Mouse (Mus musculus) ovary, adult 18-20 months (tissue): ENCODE results near the gene Col25a1.

Experiments
- DNase-seq: peaks from one replicate; pipeline ENCODE4 v3.0.0; 2022; ENCODE audit warnings: low spot score, mixed read lengths

Col25a1 gene

GRCm38 (mm10) chr3:130576683-130577082 lies 445.4 kb downstream of the Col25a1 start:
- no peak for DNase-seq

GRCm38 (mm10) chr3:130579501-130579900 lies 448.2 kb downstream of the Col25a1 start:
- no peak for DNase-seq

GRCm38 (mm10) chr3:130581577-130581976 lies 450.3 kb downstream of the Col25a1 start:
- DNase-seq = no peak

- no peak for DNase-seq
Measured at GRCm38 (mm10) chr3:130582903-130583664, 451.8 kb downstream of the Col25a1 start.

GRCm38 (mm10) chr3:130584007-130584406 lies 452.7 kb downstream of the Col25a1 start:
- no peak for DNase-seq

GRCm38 (mm10) chr3:130595050-130595449 lies 463.7 kb downstream of the Col25a1 start:
- no peak for DNase-seq

- DNase-seq = no peak
Measured at GRCm38 (mm10) chr3:130601491-130601890, 470.2 kb downstream of the Col25a1 start.

- no peak for DNase-seq
Measured at GRCm38 (mm10) chr3:130607924-130608323, 476.6 kb downstream of the Col25a1 start.

- no peak for DNase-seq
Measured at GRCm38 (mm10) chr3:130614444-130614843, 483.1 kb downstream of the Col25a1 start.

- no peak for DNase-seq
Measured at GRCm38 (mm10) chr3:130615625-130616024, 484.3 kb downstream of the Col25a1 start.

GRCm38 (mm10) chr3:130617439-130617898 lies 486.2 kb downstream of the Col25a1 start, which contains the start of gene Etnppl:
TSS of gene Etnppl (plus strand) at chr3:130617448.
- DNase-seq = no peak

- no peak for DNase-seq
Measured at GRCm38 (mm10) chr3:130620517-130621146, 489.3 kb downstream of the Col25a1 start.

GRCm38 (mm10) chr3:130628358-130628757 lies 497.1 kb downstream of the Col25a1 start:
- no peak for DNase-seq

GRCm38 (mm10) chr3:130633859-130634258 lies 502.6 kb downstream of the Col25a1 start:
- DNase-seq = no peak

- no peak for DNase-seq
Measured at GRCm38 (mm10) chr3:130646110-130646810, 515.0 kb downstream of the Col25a1 start.
